Comparison of ENCODE assay signal across 24 mouse cellular contexts in genomic region chr5:135911633-135912220, GRCm38 (mm10). TPM values are rescaled to one million over a fixed set of nuclear protein-coding genes. Genes with fewer than 3 reads are reported as not detected.
A peak's percentile ranks its signal among the peaks of the same experiment; 100 is the strongest.
DNase-seq lines count a peak whose midpoint lies in the region; ATAC-seq and TF ChIP-seq lines count a peak whose summit lies in the region.
"Had no signal": no experiment of that assay in that cellular context is flagged by ENCODE, and none has a peak within 500 bp of the region (broad histone marks: within the 10 kb centered on the region; RNA-seq: fewer than 3 reads in every experiment).

No protein-coding gene starts in this region.

- intact Hi-C loops in gastrocnemius, adult 2 months (cut with DNase I), result no loop called here

- no peaks in the 10 kb centered on the region for H3K27me3 ChIP-seq in megakaryocyte, embryonic 14.5 days (replicated peaks)
- H3K27me3 ChIP-seq: embryonic facial prominence, embryonic 15.5 days; hindbrain, embryonic 13.5 days; limb, embryonic 12.5 days; liver, embryonic 13.5 days; lung, embryonic 15.5 days had no signal

- peak overlapping the region; percentile 96 for H3K27ac ChIP-seq in gastrocnemius, adult 2 months
- H3K27ac ChIP-seq: embryonic facial prominence, embryonic 15.5 days; hindbrain, embryonic 13.5 days; limb, embryonic 12.5 days; liver, embryonic 13.5 days; lung, embryonic 15.5 days; stomach, postnatal 0 days had no signal

- no peaks in the 10 kb centered on the region for H3K9me3 ChIP-seq in megakaryocyte, embryonic 14.5 days
- H3K9me3 ChIP-seq: embryonic facial prominence, embryonic 15.5 days; hindbrain, embryonic 13.5 days; limb, embryonic 12.5 days; liver, embryonic 13.5 days; lung, embryonic 15.5 days had no signal

- ATAC-seq in megakaryocyte, adult 5-6 weeks (ENCODE audit: poor library complexity, severe bottlenecking), result no peak
- ATAC-seq: inflammation-experienced regulatory T-cells, adult 6 months; midbrain, embryonic 16.5 days had no signal

- no peak for TF ChIP-seq CTCF in gastrocnemius, adult 2 months (IDR thresholded peaks at IDR 0.05)

- H3K4me1 ChIP-seq in megakaryocyte, embryonic 14.5 days, result peaks cover 92% of the 10 kb centered on the region
- H3K4me1 ChIP-seq: limb, embryonic 12.5 days had no signal

- H3K36me3 ChIP-seq in megakaryocyte, embryonic 14.5 days (replicated peaks; ENCODE audit: low read length), result peaks cover 95% of the 10 kb centered on the region

- no peak overlapping the region for H3K4me3 ChIP-seq in gastrocnemius, adult 2 months
- peak overlapping the region; percentile 72 for H3K4me3 ChIP-seq in megakaryocyte, embryonic 14.5 days (replicated peaks)
- H3K4me3 ChIP-seq: embryonic facial prominence, embryonic 15.5 days; hindbrain, embryonic 13.5 days; limb, embryonic 12.5 days; liver, embryonic 13.5 days; lung, embryonic 15.5 days had no signal

- DNase-seq in gastrocnemius, adult 2 months, result peak; percentile 42
- no peak for DNase-seq in gastrocnemius, postnatal 25 days
- DNase-seq in MN1 (ENCODE audit: low spot score), result peak; percentile 63
- peak; percentile 54 for DNase-seq in fibroblast of lung, adult 2 months (ENCODE audit: low read depth)
- DNase-seq in thymus, postnatal 0 days (ENCODE audit: low spot score), result no peak
- no peak for DNase-seq in right cerebral cortex, adult 18-20 months
- DNase-seq: cerebellum, postnatal 36 days; gastrocnemius, postnatal 10 days; kidney, adult 8-10 months; kidney, postnatal 4 days; liver, embryonic 13.5 days; right cerebral cortex, postnatal 4 days; thymus, postnatal 36 days had no signal

RNA-seq across cellular contexts. Expression of gene Ywhag, which starts 22.7 kb away (rescaled TPM):
- total RNA-seq in gastrocnemius, adult 2 months (2021), result 100 to 1,000 TPM; 289 to 303 TPM
- 100 to 1,000 TPM; 282 to 288 TPM for total RNA-seq in gastrocnemius, postnatal 25 days (2021)
- 121 and 148 TPM in 2 replicates for polyA plus RNA-seq in megakaryocyte, embryonic 14.5 days (2012; ENCODE audit: insufficient read depth, low replicate concordance)
- 124 and 141 TPM in 2 replicates for total RNA-seq in megakaryocyte, adult 5-6 weeks (2015)
- 72.4 and 88.1 TPM in 2 replicates for total RNA-seq in megakaryocyte, adult 5-6 weeks (2017)
- 69.4 and 69.8 TPM in 2 replicates for polyA plus RNA-seq in thymus, postnatal 0 days (2015; fragmentation: Nextera tagmentation; extraction: Ambion mirVana)

RNA-seq across cellular contexts. Expression of gene Hspb1, which starts 24.0 kb away (rescaled TPM):
- 100 to 1,000 TPM; 253 to 325 TPM for total RNA-seq in gastrocnemius, adult 2 months (2021)
- 100 to 1,000 TPM; 290 to 454 TPM for total RNA-seq in gastrocnemius, postnatal 25 days (2021)
- 0.79 TPM in 1 of 2 replicates, not detected in the other for polyA plus RNA-seq in megakaryocyte, embryonic 14.5 days (2012; ENCODE audit: insufficient read depth, low replicate concordance)
- total RNA-seq in megakaryocyte, adult 5-6 weeks (2015), result not detected in 2 replicates
- not detected in 2 replicates for total RNA-seq in megakaryocyte, adult 5-6 weeks (2017)
- polyA plus RNA-seq in thymus, postnatal 0 days (2015; fragmentation: Nextera tagmentation; extraction: Ambion mirVana), result 23.7 and 29.1 TPM in 2 replicates
- total RNA-seq: megakaryocyte progenitor cell, adult 5-6 weeks; neutrophil, adult 5-6 weeks had no signal

Comparison
In these comparisons a context has a peak if more than half of its experiments do, and no peak if none do; other contexts are left out.
1. DNase-seq: peak in gastrocnemius, adult 2 months (single experiment), MN1 (single experiment) and fibroblast of lung, adult 2 months (single experiment); none in gastrocnemius, postnatal 25 days (single experiment), thymus, postnatal 0 days (single experiment) and right cerebral cortex, adult 18-20 months (single experiment).
2. RNA of gene Hspb1, which starts 24.0 kb away (total RNA-seq): 290 to 454 TPM in gastrocnemius, postnatal 25 days and 253 to 325 TPM in gastrocnemius, adult 2 months; not detected in megakaryocyte, adult 5-6 weeks; every median in the first group is over 100 times any median in the second.